Mouse (Mus musculus) brown adipose tissue, adult 24 weeks (tissue): Measurements from ENCODE around the gene Rev1. TPM values are rescaled to one million over a fixed set of nuclear protein-coding genes. Genes with fewer than 3 reads are reported as not detected.

Source experiments
- H3K27ac ChIP-seq: fragments of 200-500 bp; replicated peaks from 2 replicates; pipeline ENCODE4 v1.5.1; 2012; ENCODE audit warnings: low read depth, mild to moderate bottlenecking, low read length
- H3K4me1 ChIP-seq: fragments of 200-500 bp; 2 replicates; pipeline ENCODE4 v1.6.1; 2012; ENCODE audit warnings: low read length, mixed read lengths; ENCODE audit not compliant: control insufficient read depth, insufficient read depth, insufficient read length
- H3K4me3 ChIP-seq: fragments of 200-500 bp; 2 replicates; pipeline ENCODE4 v1.5.1; 2012; ENCODE audit warnings: low read depth, mild to moderate bottlenecking, low read length, moderate library complexity; ENCODE audit not compliant: insufficient read depth
- polyA plus RNA-seq: library from polyadenylated mRNA; stranded (reverse); fragments of >200 nt; gene quantifications from 2 replicates; pipeline ENCODE4 v1.2.4, GENCODE M21; 2012; ENCODE audit not compliant: missing spikeins, insufficient read depth, insufficient read length

Rev1 gene
- polyA plus RNA-seq, 1 experiment = 8.8 TPM

GRCm38 (mm10) chr1:38031391-38031790 lies 98.2 kb downstream of the Rev1 start:
- Histone ChIP-seq H3K4me1 (no peaks in the 10 kb centered on the region), H3K27ac (no peak overlapping the region), H3K4me3 (no peak overlapping the region)

GRCm38 (mm10) chr1:38027301-38027700 lies 102.3 kb downstream of the Rev1 start:
- Histone ChIP-seq H3K27ac (no peak overlapping the region), H3K4me1 (no peaks in the 10 kb centered on the region), H3K4me3 (no peak overlapping the region)

GRCm38 (mm10) chr1:38014551-38015203 lies 114.9 kb downstream of the Rev1 start:
- peaks cover 5% of the 10 kb centered on the region; the same call in 1 of the 2 replicates for H3K4me1 ChIP-seq
- H3K27ac ChIP-seq = no peak overlapping the region
- no peak overlapping the region for H3K4me3 ChIP-seq

- Histone ChIP-seq H3K4me1 (peaks cover 8% of the 10 kb centered on the region; the same call in 1 of the 2 replicates), H3K4me3 (no peak overlapping the region), H3K27ac (peak overlapping the region; percentile 5; the same call in 1 of the 2 replicates)
These were observed 117.1 kb downstream of the Rev1 start for GRCm38 (mm10) chr1:38012509-38012908.

- Histone ChIP-seq H3K4me1 (peaks cover 8% of the 10 kb centered on the region; the same call in 1 of the 2 replicates), H3K27ac (no peak overlapping the region), H3K4me3 (no peak overlapping the region)
These were observed 117.5 kb downstream of the Rev1 start for GRCm38 (mm10) chr1:38012104-38012503.

GRCm38 (mm10) chr1:38011647-38012046 lies 118.0 kb downstream of the Rev1 start:
- Histone ChIP-seq H3K27ac (no peak overlapping the region), H3K4me3 (no peak overlapping the region), H3K4me1 (peaks cover 8% of the 10 kb centered on the region; the same call in 1 of the 2 replicates)

GRCm38 (mm10) chr1:38006741-38007140 lies 122.9 kb downstream of the Rev1 start:
- Histone ChIP-seq H3K4me1 (0 out of 2 replicates have a peak, but pooled peaks cover 3% of the 10 kb centered on the region), H3K27ac (no peak overlapping the region), H3K4me3 (no peak overlapping the region)

- Histone ChIP-seq H3K4me3 (no peak overlapping the region), H3K4me1 (no peaks in the 10 kb centered on the region), H3K27ac (no peak overlapping the region)
These were observed 126.6 kb downstream of the Rev1 start for GRCm38 (mm10) chr1:38003046-38003445.

Other genes with a start within 250 kb of the Rev1 start
- 12.3 and 12.8 TPM in 2 replicates for gene Mitd1, start 239.4 kb downstream of the Rev1 start, polyA plus RNA-seq
- 718 and 851 TPM in 2 replicates for gene Mrpl30, start 239.3 kb downstream of the Rev1 start, polyA plus RNA-seq
- not detected in 2 replicates for gene Lyg2, start 213.3 kb downstream of the Rev1 start, polyA plus RNA-seq
- gene Lyg1, start 172.0 kb downstream of the Rev1 start, polyA plus RNA-seq = not detected in 2 replicates
- gene Txndc9, start 131.9 kb downstream of the Rev1 start, polyA plus RNA-seq = 56.9 and 63.9 TPM in 2 replicates
- gene Eif5b, start 131.8 kb downstream of the Rev1 start, polyA plus RNA-seq = 27.9 and 35.8 TPM in 2 replicates